Mouse (Mus musculus): ENCODE measurements around the gene Mum1. TPM values are rescaled to one million over a fixed set of nuclear protein-coding genes. Genes with fewer than 3 reads are reported as not detected.

The Mum1 gene
- total RNA-seq (2021) = 10 to 100 TPM; 37.8 to 43.3 TPM
- long read RNA-seq, experiment 1, transcript Mum1-201 (14 exons, 2,640 nt) = major isoform, 29 of 66 reads
- long read RNA-seq, experiment 1, partial matches to known transcripts = 14 of 66 reads
- long read RNA-seq, experiment 1, other reads (novel, unspliced or antisense) = 22 of 66 reads
- long read RNA-seq, experiment 2, transcript Mum1-201 (14 exons, 2,640 nt) = major isoform, 14 of 51 reads
- long read RNA-seq, experiment 2, partial matches to known transcripts = 12 of 51 reads
- long read RNA-seq, experiment 2, other reads (novel, unspliced or antisense) = 23 of 51 reads

DNA sequence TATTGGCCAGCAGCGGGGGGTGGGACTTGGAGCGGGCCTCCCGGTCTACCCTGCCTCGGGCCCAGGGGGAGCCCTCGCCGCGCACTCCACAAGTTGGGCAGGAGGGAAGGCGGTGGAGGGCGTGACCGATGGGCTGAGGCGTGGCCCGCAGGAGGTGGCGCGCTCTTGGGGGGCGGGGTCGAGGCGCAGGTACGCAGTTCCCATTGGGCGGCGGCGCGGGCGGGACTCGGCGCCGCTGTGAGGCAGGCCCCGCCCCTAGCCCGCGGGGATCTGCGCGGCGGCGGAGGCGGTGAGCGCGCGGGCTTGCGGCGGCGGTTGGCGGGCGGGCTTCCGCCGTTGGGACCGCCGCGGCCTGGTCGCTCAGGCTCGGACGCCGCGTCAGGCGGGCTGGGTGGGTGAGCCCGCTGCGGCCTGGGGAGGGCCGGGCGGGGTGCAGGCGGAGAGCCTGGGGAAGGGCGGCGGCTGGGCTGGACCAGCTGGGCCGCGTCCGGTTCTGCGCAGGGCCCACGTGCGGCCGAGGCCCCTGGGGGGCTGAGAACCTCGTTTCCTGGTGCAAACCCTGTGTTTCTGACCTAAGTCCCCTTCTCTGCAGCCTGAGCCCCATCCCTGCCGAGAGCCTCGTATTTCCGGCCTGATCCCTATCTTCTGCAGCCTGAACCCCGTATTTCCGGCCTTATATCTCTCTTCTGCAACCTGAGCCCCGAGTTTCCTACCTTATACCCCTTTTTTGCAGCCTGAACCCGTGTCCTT, at the start of gene Mum1:
Mum1 (plus strand) TSS at position 19 of the 750 bp plus-strand sequence.
- TF ChIP-seq CTCF (IDR thresholded peaks at IDR 0.05) = peak; percentile 54
- intact Hi-C loops (cut with DNase I) = loop anchor here (2.0 kb wide), 1 partner anchor 18 kb away; no protein-coding TSS in a partner anchor
- H3K4me3 ChIP-seq = peak within 1 kb of the TSS; percentile 84
- peak; percentile 98 to 99 for DNase-seq (ENCODE audit: extremely low spot score in 1 of 2, low spot score in 2 of 2)
- peak within 1 kb of the TSS; percentile 96 for H3K27ac ChIP-seq

DNA sequence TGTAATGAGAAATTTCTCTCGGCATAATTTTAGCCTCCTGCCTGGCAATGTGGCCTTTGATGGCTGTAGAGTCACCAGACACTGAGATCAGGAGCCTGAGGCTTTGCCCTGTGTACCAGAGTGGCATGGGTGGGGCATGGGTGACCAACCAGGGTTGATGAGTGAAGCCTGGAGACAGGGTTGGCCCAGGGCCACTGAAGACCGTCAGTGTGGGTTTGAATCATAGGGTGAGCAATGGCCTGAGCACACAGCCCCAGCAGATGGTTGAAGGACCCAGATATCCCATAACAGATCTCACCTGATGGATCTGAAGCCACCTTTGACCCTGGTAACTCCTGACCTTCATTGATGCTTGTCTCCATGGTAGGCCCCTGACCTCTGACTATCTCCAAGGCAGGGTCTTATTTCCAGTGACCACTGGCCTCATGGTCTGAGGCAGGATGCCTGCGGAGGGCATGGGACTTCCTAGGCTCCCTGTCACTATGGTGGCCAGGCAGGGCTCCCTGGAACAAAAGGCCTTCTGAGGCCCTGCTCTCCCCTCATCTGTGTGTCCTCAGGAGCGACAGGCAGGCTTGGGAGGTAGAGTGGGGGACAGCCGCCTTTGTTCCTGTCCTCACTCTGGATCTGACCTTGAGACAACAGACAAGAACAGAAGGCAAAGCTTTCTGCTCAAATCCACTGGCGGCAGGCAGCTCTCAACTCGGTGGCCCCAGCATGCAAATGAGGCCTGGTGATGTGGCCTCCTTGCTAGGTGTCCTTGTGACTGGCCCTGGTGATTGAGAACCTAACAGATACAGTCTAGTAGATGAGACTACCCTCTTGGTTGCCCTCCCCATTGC, 48.6 kb upstream of the Mum1 start:
- intact Hi-C loops (cut with DNase I) = loop anchor here (10.0 kb wide), 1 partner anchor 197 kb away; no protein-coding TSS in a partner anchor
- H3K27ac ChIP-seq = no peak overlapping the region
- TF ChIP-seq CTCF (IDR thresholded peaks at IDR 0.05) = no peak
- no peak for DNase-seq (ENCODE audit: extremely low spot score in 1 of 2, low spot score in 2 of 2)
- no peak overlapping the region for H3K4me3 ChIP-seq

DNA sequence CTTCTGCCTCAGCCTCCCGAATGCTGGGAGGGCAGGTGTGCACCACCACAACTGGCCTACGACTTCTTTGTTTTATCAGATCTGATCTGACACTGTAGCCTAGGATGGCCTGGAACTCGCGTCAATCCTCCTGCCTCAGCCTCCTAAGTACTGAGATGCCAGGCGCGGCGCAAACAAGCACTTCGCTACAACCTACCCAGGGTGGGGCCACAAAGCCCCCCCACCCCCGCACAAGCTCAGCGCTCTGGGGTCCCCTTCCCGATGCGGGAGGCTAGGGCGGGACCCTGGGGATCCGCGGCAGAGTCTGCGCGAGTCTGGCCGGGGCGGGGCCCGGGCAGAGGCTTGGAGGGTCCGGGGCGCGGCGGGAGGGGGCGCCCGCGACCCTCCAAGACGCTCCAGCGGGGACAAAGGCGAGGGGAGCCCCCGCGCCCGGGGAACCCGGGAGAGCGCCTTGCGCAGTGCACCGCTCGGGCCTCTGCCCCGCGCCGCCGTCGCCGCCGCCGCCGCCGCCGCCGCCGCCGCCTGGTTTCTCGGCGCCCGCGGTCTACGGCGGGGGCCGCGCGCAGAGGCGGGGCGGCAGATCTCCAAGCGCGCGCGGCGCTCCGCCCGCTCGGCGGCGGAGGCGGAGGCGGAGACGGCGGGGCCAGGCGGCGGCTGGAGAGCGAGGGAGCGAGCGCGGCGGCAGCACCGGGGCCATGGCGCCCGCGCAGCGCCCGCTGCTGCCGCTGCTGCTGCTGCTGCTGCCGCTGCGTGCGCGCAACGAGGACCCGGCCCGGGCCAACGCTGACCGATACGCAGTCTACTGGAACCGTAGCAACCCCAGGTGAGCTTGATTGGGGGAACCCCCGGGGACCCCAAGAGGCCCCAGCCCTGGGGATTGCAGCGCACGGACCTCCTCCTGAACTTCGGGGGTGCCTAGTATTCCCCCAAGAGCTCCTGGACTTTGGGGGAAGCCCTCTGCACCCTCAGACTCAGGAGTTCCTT, 46.9 kb upstream of the Mum1 start, which contains the start of gene Efna2:
Efna2 (plus strand) TSS at position 415 of the 984 bp plus-strand sequence.
- Histone ChIP-seq H3K4me3 (peak within 1 kb of the TSS; percentile 68), H3K27ac (peak within 1 kb of the TSS; percentile 80)
- no peak for TF ChIP-seq CTCF (IDR thresholded peaks at IDR 0.05)
- intact Hi-C loops (cut with DNase I) = loop anchor here (1.0 to 10.0 kb wide), 2 partner anchors 66 to 195 kb away; no protein-coding TSS in a partner anchor
- DNase-seq (ENCODE audit: extremely low spot score in 1 of 2, low spot score in 2 of 2) = peak; percentile 65 to 71

DNA sequence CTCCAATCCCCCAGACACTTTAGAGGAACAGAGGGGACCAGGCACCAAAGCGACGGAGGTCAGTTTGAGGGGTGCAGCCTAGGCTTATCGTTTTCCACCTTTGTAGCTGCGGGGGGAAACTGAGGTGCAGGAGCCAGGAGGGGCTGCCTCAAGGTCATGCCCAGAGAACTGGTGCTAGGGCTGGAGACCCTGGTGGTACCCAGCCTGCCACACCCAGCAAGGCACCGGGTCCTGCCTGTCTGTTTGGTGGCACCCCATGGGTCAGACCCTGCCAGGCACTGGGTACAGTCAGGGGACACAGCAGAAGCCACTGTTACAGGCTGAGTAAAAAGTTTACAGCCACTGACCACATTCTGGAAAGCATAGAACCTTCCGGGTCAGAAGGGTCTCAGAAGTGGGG, 45.9 kb upstream of the Mum1 start:
- Histone ChIP-seq H3K4me3 (peak overlapping the region; percentile 68), H3K27ac (no peak overlapping the region)
- intact Hi-C loops (cut with DNase I) = no loop called here
- no peak for DNase-seq (ENCODE audit: extremely low spot score in 1 of 2, low spot score in 2 of 2)
- no peak for TF ChIP-seq CTCF (IDR thresholded peaks at IDR 0.05)

- intact Hi-C loops (cut with DNase I) = no loop called here
- no peak for DNase-seq (ENCODE audit: extremely low spot score in 1 of 2, low spot score in 2 of 2)
- H3K27ac ChIP-seq = no peak overlapping the region
- TF ChIP-seq CTCF (IDR thresholded peaks at IDR 0.05) = no peak
- peak overlapping the region; percentile 68; the same call in 1 of the 2 replicates for H3K4me3 ChIP-seq
These were observed 45.4 kb upstream of the Mum1 start for GRCm38 (mm10) chr10:80180823-80181222.

- intact Hi-C loops (cut with DNase I) = no loop called here
- TF ChIP-seq CTCF (IDR thresholded peaks at IDR 0.05) = no peak
- no peak overlapping the region for H3K27ac ChIP-seq
These were observed 43.7 kb upstream of the Mum1 start for GRCm38 (mm10) chr10:80182547-80182946.

DNA sequence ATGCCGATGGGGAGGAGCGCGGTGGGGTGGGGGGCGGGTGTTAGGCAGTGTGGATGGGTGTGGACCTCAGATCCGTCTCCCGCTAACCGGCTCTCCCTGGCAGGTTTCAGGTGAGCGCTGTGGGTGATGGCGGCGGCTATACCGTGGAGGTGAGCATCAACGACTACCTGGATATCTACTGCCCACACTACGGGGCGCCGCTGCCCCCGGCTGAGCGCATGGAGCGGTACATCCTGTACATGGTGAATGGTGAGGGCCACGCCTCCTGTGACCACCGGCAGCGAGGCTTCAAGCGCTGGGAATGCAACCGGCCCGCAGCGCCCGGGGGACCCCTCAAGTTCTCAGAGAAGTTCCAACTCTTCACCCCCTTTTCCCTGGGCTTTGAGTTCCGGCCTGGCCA, 39.6 kb upstream of the Mum1 start:
- Histone ChIP-seq H3K4me3 (no peak overlapping the region), H3K27ac (no peak overlapping the region)
- TF ChIP-seq CTCF (IDR thresholded peaks at IDR 0.05) = no peak
- no peak for DNase-seq (ENCODE audit: extremely low spot score in 1 of 2, low spot score in 2 of 2)
- intact Hi-C loops (cut with DNase I) = no loop called here

More at GRCm38 (mm10) chr10:80182547-80182946, 43.7 kb upstream of the Mum1 start:
- H3K4me3 ChIP-seq = no peak overlapping the region
- no peak for DNase-seq (ENCODE audit: extremely low spot score in 1 of 2, low spot score in 2 of 2)

- no peak for DNase-seq (ENCODE audit: extremely low spot score in 1 of 2, low spot score in 2 of 2)
- Histone ChIP-seq H3K4me3 (no peak overlapping the region), H3K27ac (no peak overlapping the region)
- intact Hi-C loops (cut with DNase I) = no loop called here
- TF ChIP-seq CTCF (IDR thresholded peaks at IDR 0.05) = no peak
These were observed 38.5 kb upstream of the Mum1 start for GRCm38 (mm10) chr10:80187739-80188138.

DNA sequence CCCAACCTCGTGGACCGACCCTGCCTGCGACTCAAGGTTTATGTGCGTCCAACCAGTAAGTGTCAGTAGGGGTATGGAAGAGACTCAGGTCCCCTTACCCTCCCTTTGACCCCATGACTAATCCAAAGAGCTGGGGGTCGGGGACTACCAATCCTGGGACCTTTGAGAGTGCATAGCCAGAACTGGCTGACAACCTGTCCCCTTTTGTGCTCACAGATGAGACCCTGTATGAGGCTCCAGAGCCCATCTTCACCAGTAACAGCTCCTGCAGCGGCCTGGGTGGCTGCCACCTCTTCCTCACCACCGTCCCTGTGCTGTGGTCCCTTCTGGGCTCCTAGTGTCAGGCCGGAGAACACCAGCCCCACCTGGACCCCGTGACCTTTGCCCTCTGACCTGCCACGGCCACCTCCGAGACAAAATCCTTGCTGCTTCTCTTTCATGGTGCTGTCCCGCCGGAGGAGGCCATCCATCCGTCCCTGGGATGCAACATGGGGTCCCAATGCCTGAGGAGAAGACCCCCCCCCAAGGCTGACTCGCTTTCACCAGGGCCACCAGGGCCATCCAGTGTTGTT, 37.7 kb upstream of the Mum1 start:
- no peak for DNase-seq (ENCODE audit: extremely low spot score in 1 of 2, low spot score in 2 of 2)
- H3K4me3 ChIP-seq = no peak overlapping the region
- no peak overlapping the region for H3K27ac ChIP-seq
- intact Hi-C loops (cut with DNase I) = no loop called here
- TF ChIP-seq CTCF (IDR thresholded peaks at IDR 0.05) = no peak

GRCm38 (mm10) chr10:80189999-80190398, 36.2 kb upstream of the Mum1 start:
- intact Hi-C loops (cut with DNase I) = no loop called here
- peak overlapping the region; percentile 41 for H3K4me3 ChIP-seq
- no peak for TF ChIP-seq CTCF (IDR thresholded peaks at IDR 0.05)
- peak overlapping the region; percentile 13 for H3K27ac ChIP-seq
- DNase-seq (ENCODE audit: extremely low spot score in 1 of 2, low spot score in 2 of 2) = no peak
